In genomic region chr15:83221721-83222120, GRCm38 (mm10) we compare ENCODE assay signal across 18 mouse cellular contexts. TPM values are rescaled to one million over a fixed set of nuclear protein-coding genes. Genes with fewer than 3 reads are reported as not detected.
A peak's percentile ranks its signal among the peaks of the same experiment; 100 is the strongest.
DNase-seq lines count a peak whose midpoint lies in the region; ATAC-seq and TF ChIP-seq lines count a peak whose summit lies in the region.
"Had no signal": no experiment of that assay in that cellular context is flagged by ENCODE, and none has a peak within 500 bp of the region (broad histone marks: within the 10 kb centered on the region; RNA-seq: fewer than 3 reads in every experiment).

No protein-coding gene starts in this region.

- no peaks in the 10 kb centered on the region for H3K27me3 ChIP-seq in kidney, adult 2 months (replicated peaks; ENCODE audit: control insufficient read depth, insufficient read depth, low read length)
- no peaks in the 10 kb centered on the region for H3K27me3 ChIP-seq in stomach, embryonic 14.5 days (ENCODE audit: control insufficient read depth, insufficient read depth, low read length)
- no peaks in the 10 kb centered on the region for H3K27me3 ChIP-seq in stomach, postnatal 0 days (ENCODE audit: control insufficient read depth, insufficient read depth, low read length)
- H3K27me3 ChIP-seq: embryonic facial prominence, embryonic 13.5 days; hindbrain, embryonic 12.5 days; limb, embryonic 12.5 days; neural tube, embryonic 12.5 days had no signal

- no peaks in the 10 kb centered on the region for H3K9me3 ChIP-seq in stomach, embryonic 14.5 days (ENCODE audit: control insufficient read depth, low read depth, low read length)
- H3K9me3 ChIP-seq in stomach, postnatal 0 days (ENCODE audit: control insufficient read depth, low read length), result no peaks in the 10 kb centered on the region
- H3K9me3 ChIP-seq: hindbrain, embryonic 12.5 days; neural tube, embryonic 12.5 days had no signal

- DNase-seq in kidney, adult 2 months, result peak; percentile 36
- DNase-seq in kidney, postnatal 36 days, result no peak
- DNase-seq in stomach, postnatal 0 days (ENCODE audit: low spot score), result no peak
- DNase-seq in adrenal gland, adult 2 months, result no peak
- no peak for DNase-seq in adrenal gland, adult 18-20 months (ENCODE audit: low spot score in 2 of 2)
- DNase-seq: cerebellum, adult 11 months; gastrocnemius, postnatal 25 days; kidney, adult 11 months; thymus, postnatal 4 days had no signal

- H3K36me3 ChIP-seq in kidney, adult 2 months (ENCODE audit: control insufficient read depth, insufficient read depth, low read length), result no peaks in the 10 kb centered on the region
- no peaks in the 10 kb centered on the region for H3K36me3 ChIP-seq in stomach, embryonic 14.5 days (ENCODE audit: control insufficient read depth, insufficient read depth, low read length)
- no peaks in the 10 kb centered on the region for H3K36me3 ChIP-seq in stomach, postnatal 0 days (ENCODE audit: control insufficient read depth, insufficient read depth, low read length)
- H3K36me3 ChIP-seq: embryonic facial prominence, embryonic 13.5 days; hindbrain, embryonic 12.5 days; limb, embryonic 12.5 days; neural tube, embryonic 12.5 days had no signal

- 77% methylated on average over 4 of the region's 4 CpGs for WGBS in kidney, adult 2 months
- 69% methylated on average over 4 of the region's 4 CpGs for WGBS in stomach, embryonic 14.5 days
- 79% methylated on average over 4 of the region's 4 CpGs for WGBS in stomach, postnatal 0 days

- H3K4me3 ChIP-seq in kidney, adult 2 months (ENCODE audit: insufficient read depth, low read depth, low read length), result no peak overlapping the region
- H3K4me3 ChIP-seq in stomach, embryonic 14.5 days (ENCODE audit: low read depth, low read length), result no peak overlapping the region
- H3K4me3 ChIP-seq in stomach, postnatal 0 days (ENCODE audit: low read depth, low read length), result no peak overlapping the region
- H3K4me3 ChIP-seq: embryonic facial prominence, embryonic 13.5 days; hindbrain, embryonic 12.5 days; layer of hippocampus, adult 2 months; left cerebral cortex, adult 2 months; limb, embryonic 12.5 days; megakaryocyte, embryonic 14.5 days; neural tube, embryonic 12.5 days had no signal

- no peak for TF ChIP-seq CTCF in kidney, adult 2 months (conservative IDR thresholded peaks at IDR 0.05; ENCODE audit: insufficient read depth, insufficient read length, low read depth, low read length)
- no peak for TF ChIP-seq CTCF in stomach, postnatal 0 days (IDR thresholded peaks at IDR 0.05; ENCODE audit: low read depth)

- TF ChIP-seq POLR2A in kidney, adult 2 months (IDR thresholded peaks at IDR 0.05; ENCODE audit: low read depth, low read length), result no peak

- no peak overlapping the region for H3K4me2 ChIP-seq in stomach, embryonic 14.5 days (replicated peaks; ENCODE audit: low read depth, low read length)
- no peak overlapping the region for H3K4me2 ChIP-seq in stomach, postnatal 0 days (replicated peaks; ENCODE audit: low read depth)
- H3K4me2 ChIP-seq: embryonic facial prominence, embryonic 13.5 days; hindbrain, embryonic 12.5 days; limb, embryonic 12.5 days; neural tube, embryonic 12.5 days had no signal

- peaks cover 19% of the 10 kb centered on the region for H3K4me1 ChIP-seq in kidney, adult 2 months (ENCODE audit: control insufficient read depth, insufficient read depth, low read length)
- H3K4me1 ChIP-seq in stomach, embryonic 14.5 days (ENCODE audit: control insufficient read depth, insufficient read depth, low read length), result peaks cover 25% of the 10 kb centered on the region
- peaks cover 13% of the 10 kb centered on the region for H3K4me1 ChIP-seq in stomach, postnatal 0 days (replicated peaks; ENCODE audit: control insufficient read depth, insufficient read depth)

- no peak for ATAC-seq in stomach, embryonic 14.5 days (ENCODE audit: insufficient number of reproducible peaks, insufficient read depth, low FRiP score, low read depth)
- no peak for ATAC-seq in stomach, postnatal 0 days (ENCODE audit: low FRiP score, low TSS enrichment)
- peak; percentile 89 for ATAC-seq in granulocyte monocyte progenitor cell, adult 5-6 weeks (replicated peaks; ENCODE audit: poor library complexity, severe bottlenecking)

- no peak for TF ChIP-seq EP300 in stomach, postnatal 0 days (optimal IDR thresholded peaks at IDR 0.05)

- no peak overlapping the region for H3K9ac ChIP-seq in stomach, embryonic 14.5 days (replicated peaks; ENCODE audit: low read depth, low read length)
- H3K9ac ChIP-seq in stomach, postnatal 0 days (ENCODE audit: low read length), result no peak overlapping the region
- H3K9ac ChIP-seq: embryonic facial prominence, embryonic 13.5 days; hindbrain, embryonic 12.5 days; limb, embryonic 12.5 days; neural tube, embryonic 12.5 days had no signal

- H3K27ac ChIP-seq in kidney, adult 2 months (ENCODE audit: insufficient read depth, low read depth, low read length), result peak overlapping the region; percentile 15; the same call in 1 of the 2 replicates
- peak overlapping the region; percentile 96 for H3K27ac ChIP-seq in stomach, embryonic 14.5 days (ENCODE audit: low read length)
- no peak overlapping the region for H3K27ac ChIP-seq in stomach, postnatal 0 days (replicated peaks)
- H3K27ac ChIP-seq: hindbrain, embryonic 12.5 days; layer of hippocampus, adult 2 months; left cerebral cortex, adult 2 months; limb, embryonic 12.5 days; neural tube, embryonic 12.5 days had no signal

RNA-seq across cellular contexts. Expression of gene A4galt, which starts 29.9 kb away (rescaled TPM):
- polyA plus RNA-seq in kidney, adult 2 months (2012; rRNA removed), result 53.5 and 56.0 TPM in 2 replicates
- 9.6 and 13.4 TPM in 2 replicates for polyA plus RNA-seq in stomach, embryonic 14.5 days (2014; fragmentation: Nextera tagmentation; extraction: Ambion mirVana)
- polyA plus RNA-seq in stomach, postnatal 0 days (2015; fragmentation: Nextera tagmentation; extraction: Ambion mirVana), result 23.0 and 24.4 TPM in 2 replicates
- total RNA-seq in granulocyte monocyte progenitor cell, adult 5-6 weeks (2014; fragmentation: Nextera tagmentation), result not detected in 2 replicates
- not detected in 2 replicates for total RNA-seq in granulocyte monocyte progenitor cell, adult 5-6 weeks (2017)
- total RNA-seq in adrenal gland, adult 2 months (2021), result 10 to 100 TPM in 1 of 2 experiments, 1 to 10 TPM in 1; 8.3 to 14.2 TPM
- polyA plus RNA-seq in adrenal gland, adult 2 months (2012; rRNA removed), result 8.8 and 22.2 TPM in 2 replicates
- total RNA-seq in adrenal gland, adult 18-20 months (2021), result 1 to 10 TPM; 5.5 to 8.6 TPM

RNA-seq across cellular contexts. Expression of gene Cyb5r3, which starts 49.3 kb away (rescaled TPM):
- 197 and 230 TPM in 2 replicates for polyA plus RNA-seq in kidney, adult 2 months (2012; rRNA removed)
- polyA plus RNA-seq in stomach, embryonic 14.5 days (2014; fragmentation: Nextera tagmentation; extraction: Ambion mirVana), result 207 and 214 TPM in 2 replicates
- polyA plus RNA-seq in stomach, postnatal 0 days (2015; fragmentation: Nextera tagmentation; extraction: Ambion mirVana), result 117 and 145 TPM in 2 replicates
- 48.7 and 61.3 TPM in 2 replicates for total RNA-seq in granulocyte monocyte progenitor cell, adult 5-6 weeks (2014; fragmentation: Nextera tagmentation)
- total RNA-seq in granulocyte monocyte progenitor cell, adult 5-6 weeks (2017), result 22.4 and 27.8 TPM in 2 replicates
- 100 to 1,000 TPM; 310 to 426 TPM for total RNA-seq in adrenal gland, adult 2 months (2021)
- 461 and 645 TPM in 2 replicates for polyA plus RNA-seq in adrenal gland, adult 2 months (2012; rRNA removed)
- 100 to 1,000 TPM; 248 to 351 TPM for total RNA-seq in adrenal gland, adult 18-20 months (2021)
